Mouse (Mus musculus): ENCODE measurements around the gene Gm20896. TPM values are rescaled to one million over a fixed set of nuclear protein-coding genes. Genes with fewer than 3 reads are reported as not detected.

Gm20896 gene
- polyA plus RNA-seq (2014; fragmentation: Illumina TruSeq; extraction: RNeasy Lipid Tissue Mini Kit (QIAGEN cat#74804); ENCODE audit: insufficient read depth, low read depth, low replicate concordance), result not detected

DNA sequence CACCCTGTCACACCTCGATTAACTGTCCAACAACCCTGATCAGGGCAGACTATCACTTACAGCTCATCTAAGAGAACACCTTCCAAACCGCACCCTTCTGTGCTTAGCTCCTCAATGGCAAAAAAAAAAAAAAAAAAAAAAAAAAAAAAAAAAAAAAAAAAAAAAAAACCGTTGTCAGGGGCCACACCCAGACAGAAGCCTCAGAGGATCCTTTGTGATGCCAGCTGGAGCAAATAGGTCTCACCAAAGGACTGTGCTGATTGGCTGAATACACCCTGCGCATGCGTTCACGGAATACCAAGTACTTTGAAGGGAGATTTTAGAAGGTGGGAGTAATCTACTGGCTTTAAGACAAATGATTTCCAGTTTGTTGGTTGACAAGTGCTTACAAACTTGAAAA lies at the start of gene Gm20896:
Gm20896 (minus strand) TSS at position 101 of the 400 bp plus-strand sequence.

Measured in lung, adult 10 weeks (tissue).